Mouse (Mus musculus) CH12.LX (cell line): Measurements from ENCODE around the gene Dscaml1. TPM values are rescaled to one million over a fixed set of nuclear protein-coding genes. Genes with fewer than 3 reads are reported as not detected.

Experiments used
- DNase-seq: peaks from one replicate; pipeline ENCODE4 v3.0.0-alpha.2; 2013; ENCODE audit errors: extremely low read depth
- H3K27ac ChIP-seq: 2 replicates; pipeline ENCODE4 v1.5.1; 2012; ENCODE audit warnings: low read depth, mild to moderate bottlenecking, control low read depth, moderate library complexity; ENCODE audit not compliant: insufficient read depth
- H3K27me3 ChIP-seq: replicated peaks from 2 replicates; pipeline ENCODE3; 2012; ENCODE audit warnings: inconsistent platforms
- H3K36me3 ChIP-seq, 2 experiments: replicated peaks in 1 of 2; 2 replicates each; pipeline versions ENCODE3 to v1.6.1; 2012; ENCODE audit warnings: inconsistent platforms in 1 of 2, low read length in 1 of 2, mild to moderate bottlenecking in 1 of 2, mixed read lengths in 1 of 2, moderate library complexity in 1 of 2; ENCODE audit not compliant: control insufficient read depth in 1 of 2, insufficient read depth in 1 of 2
- H3K4me1 ChIP-seq, 2 experiments: 2 replicates each; pipeline ENCODE4 v1.6.1; 2012; ENCODE audit warnings: inconsistent platforms in 1 of 2, moderate library complexity in 1 of 2; ENCODE audit not compliant: insufficient read depth in 2 of 2, control insufficient read depth in 1 of 2
- H3K4me2 ChIP-seq: 2 replicates; pipeline ENCODE4 v1.6.1; 2012; ENCODE audit warnings: low read depth, mild to moderate bottlenecking, control low read depth; ENCODE audit not compliant: poor library complexity, insufficient read depth, severe bottlenecking
- H3K4me3 ChIP-seq, 3 experiments: fragments of 150-350 bp in 1 of 3; sonication (generic) in 1 of 3; replicated peaks in 1 of 3; 2 replicates each; pipeline versions ENCODE3 to v1.5.1; 2011 to 2012; ENCODE audit warnings: low read depth in 2 of 3, low read length in 2 of 3, mild to moderate bottlenecking in 2 of 3, moderate library complexity in 2 of 3, control low read depth in 1 of 3, improper control_type of control experiment in 1 of 3, inconsistent platforms in 1 of 3, mixed read lengths in 1 of 3; ENCODE audit not compliant: poor library complexity in 1 of 3
- H3K79me2 ChIP-seq: replicated peaks from 2 replicates; pipeline ENCODE4 v1.6.1; 2012; ENCODE audit warnings: mild to moderate bottlenecking, moderate library complexity; ENCODE audit not compliant: control insufficient read depth, poor library complexity, insufficient read depth, severe bottlenecking; ENCODE audit errors: extremely low read depth
- H3K9ac ChIP-seq: 2 replicates; pipeline ENCODE4 v1.6.1; 2012; ENCODE audit warnings: low read depth, mild to moderate bottlenecking, control low read depth, moderate library complexity; ENCODE audit not compliant: insufficient read depth
- H3K9me3 ChIP-seq: replicated peaks from 2 replicates; pipeline ENCODE3; 2012; ENCODE audit warnings: low read length, inconsistent platforms, mixed read lengths
- BHLHE40 ChIP-seq: IDR thresholded peaks from 2 replicates; pipeline ENCODE4 v1.6.1; 2011; ENCODE audit warnings: mild to moderate bottlenecking, low read depth, low read length, improper control_type of control experiment
- CHD2 ChIP-seq: IDR thresholded peaks from 2 replicates; pipeline ENCODE4 v1.6.1; 2011; ENCODE audit warnings: low read length, improper control_type of control experiment
- CTCF ChIP-seq, 2 experiments: IDR thresholded peaks in 1 of 2; conservative IDR thresholded peaks in 1 of 2; 2 replicates each; pipeline ENCODE4 v1.5.1; 2011 to 2012; ENCODE audit warnings: low read depth in 2 of 2, low read length in 2 of 2, improper control_type of control experiment in 1 of 2, inconsistent platforms in 1 of 2, mild to moderate bottlenecking in 1 of 2, moderate library complexity in 1 of 2
- E2F4 ChIP-seq: IDR thresholded peaks from 2 replicates; pipeline ENCODE4 v1.6.1; 2011; ENCODE audit warnings: low read depth, low read length, improper control_type of control experiment; ENCODE audit not compliant: insufficient replicate concordance
- GABPA ChIP-seq: IDR thresholded peaks from 2 replicates; pipeline ENCODE4 v1.6.1; 2012; ENCODE audit warnings: low read depth, low read length, improper control_type of control experiment, inconsistent platforms; ENCODE audit not compliant: insufficient replicate concordance
- HCFC1 ChIP-seq: IDR thresholded peaks from 2 replicates; pipeline ENCODE4 v1.6.1; 2012; ENCODE audit warnings: low read depth, mild to moderate bottlenecking, inconsistent platforms, low read length, improper control_type of control experiment
- IRF4 ChIP-seq: IDR thresholded peaks from 2 replicates; pipeline ENCODE4 v1.6.1; 2014; ENCODE audit warnings: low read depth, mild to moderate bottlenecking, inconsistent platforms, low read length, improper control_type of control experiment
- KAT2A ChIP-seq: IDR thresholded peaks from 2 replicates; pipeline ENCODE4 v1.6.1; 2012; ENCODE audit warnings: low read length, improper control_type of control experiment, inconsistent platforms; ENCODE audit not compliant: insufficient replicate concordance
- MAFK ChIP-seq: IDR thresholded peaks from 2 replicates; pipeline ENCODE4 v1.6.1; 2011; ENCODE audit warnings: low read length, improper control_type of control experiment; ENCODE audit not compliant: insufficient replicate concordance
- MAX ChIP-seq: IDR thresholded peaks from 2 replicates; pipeline ENCODE4 v1.6.1; 2011; ENCODE audit warnings: low read length, improper control_type of control experiment
- MXI1 ChIP-seq: IDR thresholded peaks from 2 replicates; pipeline ENCODE4 v1.6.1; 2011; ENCODE audit warnings: mild to moderate bottlenecking, low read depth, low read length, improper control_type of control experiment
- MYC ChIP-seq: IDR thresholded peaks from 2 replicates; pipeline ENCODE4 v1.6.1; 2011; ENCODE audit warnings: low read depth, mild to moderate bottlenecking, improper control_type of control experiment, low read length
- NELFE ChIP-seq: IDR thresholded peaks from 2 replicates; pipeline ENCODE4 v1.6.1; 2011; ENCODE audit warnings: low read depth, low read length, improper control_type of control experiment
- NRF1 ChIP-seq: IDR thresholded peaks from 2 replicates; pipeline ENCODE4 v1.6.1; 2014; ENCODE audit warnings: low read depth, mild to moderate bottlenecking, inconsistent platforms, low read length, improper control_type of control experiment, moderate library complexity
- PAX5 ChIP-seq: IDR thresholded peaks from 2 replicates; pipeline ENCODE4 v1.6.1; 2012; ENCODE audit warnings: low read length, inconsistent platforms, mixed read lengths
- POLR2A ChIP-seq: IDR thresholded peaks from 2 replicates; pipeline ENCODE4 v1.6.1; 2011; ENCODE audit warnings: low read depth, mild to moderate bottlenecking, improper control_type of control experiment, low read length
- POLR2AphosphoS2 ChIP-seq: IDR thresholded peaks from 2 replicates; pipeline ENCODE4 v1.6.1; 2011; ENCODE audit warnings: low read depth, low read length, improper control_type of control experiment
- RCOR1 ChIP-seq: conservative IDR thresholded peaks from 2 replicates; pipeline ENCODE4 v1.6.1; 2012; ENCODE audit warnings: low read depth, mild to moderate bottlenecking, inconsistent platforms, low read length, improper control_type of control experiment
- SMC3 ChIP-seq: IDR thresholded peaks from 2 replicates; pipeline ENCODE4 v1.6.1; 2011; ENCODE audit warnings: low read depth, low read length, improper control_type of control experiment
- TBP ChIP-seq: conservative IDR thresholded peaks from 2 replicates; pipeline ENCODE4 v1.6.1; 2011; ENCODE audit warnings: low read depth, low read length, improper control_type of control experiment
- TCF12 ChIP-seq: IDR thresholded peaks from 2 replicates; pipeline ENCODE4 v1.6.1; 2014; ENCODE audit warnings: low read depth, mild to moderate bottlenecking, inconsistent platforms, low read length, improper control_type of control experiment
- USF1 ChIP-seq: IDR thresholded peaks from 2 replicates; pipeline ENCODE4 v1.6.1; 2014; ENCODE audit warnings: low read depth, mild to moderate bottlenecking, inconsistent platforms, low read length, improper control_type of control experiment
- ZC3H11A ChIP-seq: IDR thresholded peaks from 2 replicates; pipeline ENCODE4 v1.6.1; 2012; ENCODE audit warnings: low read depth, mild to moderate bottlenecking, inconsistent platforms, low read length, improper control_type of control experiment
- ZKSCAN1 ChIP-seq: IDR thresholded peaks from 2 replicates; pipeline ENCODE4 v1.6.1; 2012; ENCODE audit warnings: low read depth, inconsistent platforms, low read length, improper control_type of control experiment, borderline replicate concordance
- ZNF384 ChIP-seq: IDR thresholded peaks from 2 replicates; pipeline ENCODE4 v1.6.1; 2012; ENCODE audit warnings: low read depth, low read length, improper control_type of control experiment, inconsistent platforms
- dilution Hi-C: fragments of 300-500 bp; cut with MboI; formaldehyde crosslinking; loops from 2 replicates; pipeline ENCODE4 v1.14.3; 2020; ENCODE audit warnings: low sequenced_read_pairs; ENCODE audit not compliant: extremely low pct_unique_long_range_greater_than_20kb, extremely low pct_ligation_motif_present
- in situ Hi-C: fragments of 300-500 bp; cut with MboI; formaldehyde crosslinking; loops from 3 replicates; pipeline ENCODE4 v1.14.3; 2019; ENCODE audit warnings: low sequenced_read_pairs, low pct_ligation_motif_present, low pct_unique_long_range_greater_than_20kb, mixed read lengths
- polyA plus RNA-seq: library from polyadenylated mRNA; unstranded; fragments of >175 nt; gene quantifications from 2 replicates; pipeline ENCODE4 v1.2.1, GENCODE M21; 2012; ENCODE audit warnings: low read depth; ENCODE audit not compliant: insufficient read length
- total RNA-seq, 2 experiments: library from RNA; depleted of rRNA; stranded (reverse); fragments of 300-350 nt in 1 of 2; fragments of >200 nt in 1 of 2; gene quantifications; 2 replicates each; pipeline ENCODE4 v1.2.3; 2012 to 2014

Dscaml1 gene
- total and polyA plus RNA-seq, 3 experiments: not detected

DNA sequence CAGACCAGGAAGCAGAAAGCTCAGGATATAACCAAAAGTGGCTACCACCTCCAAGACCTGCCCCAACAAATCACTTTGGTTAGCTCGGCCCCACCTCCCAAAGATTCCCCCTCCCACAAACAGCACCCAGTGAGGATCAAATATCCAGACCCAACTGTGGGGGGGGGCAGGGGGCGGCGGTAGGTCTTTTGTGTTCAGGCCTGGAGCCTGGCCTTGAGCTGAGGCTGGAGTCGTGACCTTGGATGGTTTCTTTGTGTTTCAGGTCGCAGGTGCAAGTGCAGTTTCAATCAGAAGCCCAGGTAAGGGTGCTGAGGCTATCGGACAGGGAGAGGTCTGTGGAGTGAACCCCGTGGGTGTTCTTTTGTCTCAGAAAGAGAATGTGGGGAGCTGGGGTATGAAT lies 35.1 kb upstream of the Dscaml1 start:
- Histone ChIP-seq H3K4me1 (peaks cover 0 to 6% of the 10 kb centered on the region in 2 experiments; a peak in 3 of 4 replicates), H3K27me3 (peaks cover 9% of the 10 kb centered on the region), H3K36me3 (no peaks in the 10 kb centered on the region), H3K27ac (no peak overlapping the region), H3K79me2 (no peaks in the 10 kb centered on the region), H3K9me3 (no peaks in the 10 kb centered on the region), H3K4me2 (no peak overlapping the region), H3K9ac (no peak overlapping the region), H3K4me3 (no peak overlapping the region)
- in situ Hi-C loops: loop anchor here (5.0 to 25.0 kb wide), 2 partner anchors 89 to 379 kb away; partner anchors contain the start of gene Cd3e
- TF ChIP-seq RCOR1 (no peak), TBP (no peak), HCFC1 (no peak), CTCF (conservative IDR thresholded peaks at IDR 0.05 in 1 of 2, IDR thresholded peaks at IDR 0.05 in 1 of 2; ENCODE audit: low read depth in 2 of 2, low read length in 2 of 2) (no peak), PAX5 (no peak), USF1 (no peak)
- dilution Hi-C loops: no loop called here
- no peak for DNase-seq

DNA sequence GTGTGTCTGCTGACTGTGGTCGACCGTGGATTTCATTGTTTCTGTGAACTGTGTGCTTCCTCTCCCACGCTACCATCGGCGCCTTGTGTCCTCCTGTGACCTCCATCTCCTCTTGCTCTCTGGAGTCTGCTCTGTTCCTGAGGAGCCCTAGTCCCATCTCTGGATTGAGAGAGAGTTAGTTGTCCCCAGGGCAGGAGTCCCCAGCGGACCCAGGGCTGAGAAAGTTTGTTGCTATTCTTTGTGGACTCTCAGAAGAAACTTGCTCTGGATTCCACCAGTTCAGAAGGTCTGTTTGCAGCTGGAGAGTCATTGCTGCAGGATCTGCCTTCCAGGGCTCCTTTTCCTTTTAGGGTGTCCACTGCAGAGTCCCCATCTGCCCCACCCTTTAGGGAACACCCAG lies 31.2 kb upstream of the Dscaml1 start:
- Histone ChIP-seq H3K4me2 (no peak overlapping the region), H3K4me1 (peaks cover 0 to 14% of the 10 kb centered on the region in 2 experiments; a peak in 3 of 4 replicates), H3K27ac (no peak overlapping the region), H3K9ac (no peak overlapping the region), H3K4me3 (no peak overlapping the region), H3K27me3 (peaks cover 46% of the 10 kb centered on the region), H3K36me3 (no peaks in the 10 kb centered on the region), H3K79me2 (no peaks in the 10 kb centered on the region), H3K9me3 (no peaks in the 10 kb centered on the region)
- dilution Hi-C loops (no loop called here), in situ Hi-C loops (loop anchor here (25.0 kb wide), 1 partner anchor 383 kb away; the partner anchor contains the start of gene Cd3e)
- no peak for DNase-seq
- no peak for TF ChIP-seq MAX
- TF ChIP-seq MXI1: no peak
- no peak for TF ChIP-seq MYC
- TF ChIP-seq MAFK: no peak
- no peak for TF ChIP-seq KAT2A
- no peak for TF ChIP-seq NELFE
- TF ChIP-seq GABPA: no peak
- no peak for TF ChIP-seq ZNF384
- TF ChIP-seq TBP: no peak
- TF ChIP-seq SMC3: no peak
- no peak for TF ChIP-seq BHLHE40
- no peak for TF ChIP-seq NRF1
- TF ChIP-seq CHD2: no peak
- no peak for TF ChIP-seq POLR2A
- no peak for TF ChIP-seq POLR2AphosphoS2
- TF ChIP-seq TCF12: no peak
- no peak for TF ChIP-seq ZKSCAN1
- no peak for TF ChIP-seq E2F4
- TF ChIP-seq ZC3H11A: no peak
- TF ChIP-seq IRF4: no peak
